Mouse (Mus musculus): ENCODE results near the gene Fbp2. TPM values are rescaled to one million over a fixed set of nuclear protein-coding genes. Genes with fewer than 3 reads are reported as not detected.
"Not testable (repeated sequence)": the region's sequence is repeated elsewhere in the genome, so short reads cannot be mapped to it uniquely, and the experiment has no call there.

Fbp2 gene
- total RNA-seq, 2 experiments from 2014 or later, result 0.79 TPM; not detected in 1

DNA sequence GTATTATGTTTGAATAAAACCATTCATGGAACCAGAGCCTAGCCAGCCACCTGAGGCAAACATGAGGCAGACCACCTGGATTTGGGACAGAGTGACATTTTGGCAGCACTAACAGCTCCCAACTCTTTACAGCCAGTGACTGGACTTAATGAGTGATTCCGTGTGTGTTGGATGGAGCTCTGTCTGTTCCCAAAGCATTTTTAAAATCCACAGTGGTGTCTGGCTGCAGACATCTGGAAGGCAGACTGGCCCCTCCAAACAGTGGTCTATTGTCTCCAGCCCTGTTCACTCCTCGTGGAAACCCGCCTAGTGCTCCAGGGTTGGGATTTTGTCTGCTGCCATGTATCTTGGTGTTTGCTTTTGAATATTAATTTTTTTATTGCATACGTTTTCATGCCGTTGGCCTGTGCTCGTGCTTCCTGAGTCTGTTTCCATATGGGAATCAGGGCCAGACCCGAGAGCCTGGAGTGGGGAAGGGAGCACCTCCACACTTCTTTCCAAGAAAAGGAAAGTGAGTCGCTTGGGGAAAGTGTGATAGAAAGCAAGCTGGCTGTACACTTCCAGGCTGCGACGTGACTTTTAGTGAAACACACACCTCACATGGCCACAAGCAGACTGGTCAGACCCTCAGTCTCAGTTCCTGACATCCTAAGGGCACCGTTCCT lies 7.6 kb upstream of the Fbp2 start:
- no peak for DNase-seq
- intact Hi-C loops (cut with DNase I), result no loop called here

DNA sequence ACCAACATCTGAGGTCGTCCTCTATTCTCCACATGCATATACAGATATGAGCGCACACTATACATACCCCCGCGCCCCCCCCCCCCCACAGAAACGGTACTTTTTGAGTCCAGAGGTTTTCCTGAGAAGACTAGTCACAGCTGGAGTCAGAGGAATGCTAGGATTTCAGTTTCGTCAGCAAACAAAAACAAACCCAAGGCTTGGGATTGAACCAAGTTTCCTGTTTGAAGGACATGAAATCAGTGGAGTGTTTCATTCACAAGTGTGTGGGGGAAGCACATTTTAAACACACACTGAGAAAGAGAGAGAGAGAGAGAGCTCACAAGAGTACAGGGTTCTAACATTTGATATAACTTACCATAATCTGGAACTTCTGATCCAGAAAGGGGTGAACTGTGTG lies 5.5 kb upstream of the Fbp2 start:
- DNase-seq, result no peak
- intact Hi-C loops (cut with DNase I), result no loop called here

DNA sequence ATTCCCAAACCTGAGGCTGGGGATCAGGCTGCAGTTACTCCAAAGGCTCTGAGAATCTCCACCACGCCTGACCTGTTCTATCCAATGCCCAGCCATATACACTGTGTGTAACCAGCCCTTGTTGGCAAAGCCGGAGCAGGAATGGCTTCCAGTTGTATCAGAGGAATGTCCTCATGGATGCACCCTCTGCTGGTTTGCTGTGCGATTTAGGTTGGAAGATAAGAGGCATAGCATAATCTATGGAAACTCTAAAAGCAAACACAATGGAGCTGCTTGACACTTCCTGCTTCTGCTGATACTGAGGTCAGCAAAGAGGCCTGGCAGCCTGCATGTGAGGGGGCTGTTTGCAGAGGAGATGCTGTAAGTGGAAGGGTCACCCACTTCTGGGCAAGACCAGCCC lies 4.7 kb upstream of the Fbp2 start:
- no peak for DNase-seq
- intact Hi-C loops (cut with DNase I), result no loop called here

DNA sequence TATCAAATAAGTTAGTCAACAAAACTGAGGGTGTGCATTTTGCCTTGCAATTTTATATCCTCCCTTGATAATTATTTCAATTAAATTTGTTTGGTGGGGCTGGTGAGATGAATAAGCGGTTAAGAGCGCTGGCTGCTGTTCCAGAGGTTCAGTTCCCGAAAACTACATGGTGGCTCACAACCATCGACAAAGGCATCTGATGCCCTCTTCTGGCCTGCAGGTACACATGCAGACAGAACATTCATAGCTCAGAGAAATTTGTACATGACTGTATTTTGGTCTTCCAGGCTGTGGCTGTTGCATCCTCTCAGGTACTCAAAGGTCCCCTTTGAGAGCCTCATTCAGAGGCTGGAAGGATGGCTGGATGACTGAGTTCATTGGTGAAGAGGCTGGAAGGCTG lies 1.8 kb upstream of the Fbp2 start:
- intact Hi-C loops (cut with DNase I), result no loop called here
- DNase-seq, result no peak

DNA sequence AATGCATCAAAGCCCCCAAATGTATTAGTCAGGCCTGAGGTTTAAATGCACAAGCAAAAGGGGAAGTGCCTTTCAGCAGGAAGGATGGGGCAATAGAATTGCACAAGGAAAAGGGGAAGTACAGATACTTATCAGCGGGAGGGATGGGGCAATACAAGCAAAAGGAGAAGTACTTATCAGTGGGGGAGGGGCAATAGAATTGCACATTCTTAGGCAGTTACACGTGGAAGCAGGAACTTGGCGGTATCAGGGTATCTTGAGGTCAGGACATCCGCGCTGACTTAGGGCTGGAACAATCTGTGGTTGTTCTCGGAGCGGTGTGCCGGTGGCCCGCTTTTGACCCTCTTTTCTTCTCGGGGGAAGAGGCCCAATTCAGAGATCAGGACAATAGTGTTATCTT lies 1.0 kb upstream of the Fbp2 start:
- intact Hi-C loops (cut with DNase I), result loop anchor here (10.0 kb wide), 2 partner anchors 234 to 394 kb away; partner anchors contain the start of genes 6720489N17Rik and Gm49359

DNA sequence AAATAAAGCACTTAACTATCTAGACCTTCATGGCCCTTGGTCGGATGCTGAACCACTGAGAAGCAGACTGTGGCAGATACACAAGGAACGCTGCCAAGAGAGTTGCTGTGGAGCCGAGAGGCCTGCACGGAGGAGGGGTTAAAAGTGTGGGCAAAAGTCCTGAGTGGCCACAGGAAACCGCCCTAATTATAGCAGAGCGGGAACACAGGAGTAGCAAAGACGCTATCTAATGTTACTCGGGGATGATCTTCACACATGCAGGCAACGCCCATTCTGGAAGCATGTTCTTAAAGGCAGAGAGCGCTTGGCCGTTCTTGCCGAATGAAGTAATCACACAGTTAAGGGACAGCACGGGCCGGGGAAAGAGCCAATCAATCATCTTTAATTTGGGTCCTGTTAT lies 1.4 kb downstream of the Fbp2 start:
- intact Hi-C loops (cut with DNase I), result loop anchor here (10.0 kb wide), 2 partner anchors 232 to 392 kb away; partner anchors contain the start of genes 6720489N17Rik and Gm49359
- DNase-seq, result no peak

More for the DNA sequence above, 1.0 kb upstream of the Fbp2 start:
- DNase-seq, result not testable (repeated sequence)

DNA sequence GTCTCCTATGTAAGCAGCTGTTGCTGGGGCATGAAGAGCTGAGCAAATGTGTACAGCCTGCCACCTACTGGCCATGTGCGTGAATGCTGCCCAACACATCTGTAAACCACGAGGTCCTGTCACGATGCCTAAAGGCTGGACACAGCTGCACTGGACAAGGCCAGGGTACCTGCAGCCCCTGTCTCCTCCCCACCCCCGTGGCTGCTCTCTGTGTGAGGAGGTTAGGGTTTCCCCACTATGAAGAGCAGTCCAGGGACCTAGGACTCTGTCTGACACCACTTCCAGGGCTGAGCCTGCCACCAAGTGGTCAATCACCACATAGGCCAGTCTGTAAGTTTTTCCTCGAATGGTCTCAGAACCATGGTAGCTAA lies 1.9 kb downstream of the Fbp2 start:
- intact Hi-C loops (cut with DNase I), result loop anchor here (10.0 kb wide), 2 partner anchors 231 to 391 kb away; partner anchors contain the start of genes 6720489N17Rik and Gm49359
- peak; percentile 75 for DNase-seq

DNA sequence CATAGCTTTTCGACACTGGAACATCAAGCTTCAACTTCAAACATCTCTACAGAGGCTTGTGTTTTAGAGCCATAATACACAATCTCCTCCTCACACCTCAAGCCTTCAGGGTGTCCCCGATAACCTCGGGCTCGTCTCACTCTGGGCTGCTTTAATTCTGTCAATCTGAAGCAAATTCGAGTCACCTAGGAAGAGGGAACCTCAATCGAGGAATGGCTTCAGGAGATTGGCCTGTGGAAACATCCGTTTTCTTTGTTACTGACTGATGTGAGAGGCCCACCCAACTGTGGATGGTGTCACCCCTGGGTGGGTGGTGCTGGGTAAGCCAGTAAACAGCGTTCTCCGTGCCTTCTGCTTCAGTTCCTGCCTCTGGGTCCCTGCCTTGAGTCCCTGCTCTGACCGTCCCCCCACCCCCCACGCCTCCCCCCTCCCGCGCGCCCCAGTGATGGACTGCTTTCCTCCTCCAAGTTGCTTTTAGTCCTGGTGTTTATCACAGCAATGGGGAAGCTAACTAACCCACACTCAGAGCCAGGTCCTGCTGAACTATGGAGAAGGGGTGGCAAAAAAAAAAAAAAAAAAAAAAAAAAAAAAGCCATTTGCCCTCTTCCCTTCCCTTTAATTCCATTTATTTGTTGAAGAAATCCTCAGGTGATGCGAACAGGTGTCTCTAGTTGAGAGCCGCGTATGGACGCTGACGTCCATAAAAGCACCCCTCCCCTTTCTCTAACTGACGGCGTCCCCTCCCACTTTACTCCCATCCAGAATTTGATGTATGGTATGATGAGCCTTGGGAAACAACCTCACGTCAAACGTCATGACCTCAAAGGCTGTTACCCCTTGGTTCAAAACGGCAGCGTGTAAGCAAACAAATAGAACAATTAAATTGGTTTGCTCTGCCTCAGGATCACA lies 2.6 kb downstream of the Fbp2 start:
- intact Hi-C loops (cut with DNase I), result loop anchor here (10.0 kb wide), 2 partner anchors 231 to 391 kb away; partner anchors contain the start of genes 6720489N17Rik and Gm49359
- no peak for DNase-seq

DNA sequence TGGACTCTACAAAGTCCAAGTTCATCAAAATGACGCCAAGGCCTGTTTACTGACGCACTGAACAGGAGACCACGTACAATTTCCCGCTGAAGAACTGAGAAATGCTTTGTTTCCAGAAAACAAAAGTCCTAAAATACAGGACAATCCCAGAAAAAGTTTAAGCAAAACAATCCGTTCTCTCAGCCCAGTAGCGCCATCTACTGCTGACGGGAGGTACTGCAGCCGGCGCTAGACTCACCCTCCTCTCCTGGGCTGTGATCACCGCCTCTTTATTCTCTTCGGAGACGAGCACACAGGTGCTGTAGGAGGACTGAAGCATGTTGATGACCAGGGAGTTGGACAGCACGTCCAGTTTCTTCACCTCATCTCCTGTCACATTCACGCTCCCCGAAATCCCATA lies 3.6 kb downstream of the Fbp2 start:
- intact Hi-C loops (cut with DNase I), result loop anchor here (10.0 kb wide), 2 partner anchors 230 to 390 kb away; partner anchors contain the start of genes 6720489N17Rik and Gm49359

DNA sequence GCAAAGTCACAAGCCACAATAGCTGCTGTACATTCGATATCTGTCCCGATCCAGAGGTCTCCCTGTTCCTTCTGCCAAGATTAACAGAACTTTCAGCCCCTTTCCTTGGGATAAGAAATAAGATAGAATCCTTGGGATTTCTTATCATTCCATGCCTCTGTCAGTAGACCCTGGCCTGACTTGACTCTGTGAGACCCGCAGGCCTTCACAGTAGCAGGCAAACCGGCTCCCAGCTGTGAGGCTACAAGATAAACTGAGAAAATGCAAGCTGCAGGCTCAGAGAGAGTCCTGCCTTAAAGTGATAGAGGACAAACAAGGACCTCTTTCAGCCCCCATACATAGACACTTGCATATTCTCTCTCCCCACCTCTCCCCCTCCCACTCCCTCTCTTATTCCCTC lies 24.9 kb downstream of the Fbp2 start:
- intact Hi-C loops (cut with DNase I), result no loop called here
- DNase-seq, result no peak

More for the DNA sequence above, 3.6 kb downstream of the Fbp2 start:
- DNase-seq, result peak; percentile 69

DNA sequence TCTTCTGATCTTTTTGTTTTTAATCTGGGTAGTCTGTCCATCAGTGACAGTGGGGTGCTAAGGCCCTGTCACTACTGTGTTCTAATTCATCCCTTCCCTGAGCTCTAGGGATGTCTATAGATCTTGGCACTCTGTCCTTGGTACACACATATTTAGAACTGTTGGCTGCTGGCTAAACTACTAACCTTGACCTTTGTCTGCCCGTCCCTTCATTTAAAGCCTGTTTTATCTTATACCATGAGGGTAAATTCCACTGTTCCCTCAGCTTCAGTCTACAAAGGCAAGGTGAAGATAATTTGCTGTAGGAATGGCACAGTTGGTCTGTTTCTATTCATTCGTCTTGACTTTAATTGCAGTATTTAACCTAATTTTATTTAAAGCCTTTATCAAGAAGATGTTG lies 26.0 kb downstream of the Fbp2 start:
- intact Hi-C loops (cut with DNase I), result no loop called here
- no peak for DNase-seq

DNA sequence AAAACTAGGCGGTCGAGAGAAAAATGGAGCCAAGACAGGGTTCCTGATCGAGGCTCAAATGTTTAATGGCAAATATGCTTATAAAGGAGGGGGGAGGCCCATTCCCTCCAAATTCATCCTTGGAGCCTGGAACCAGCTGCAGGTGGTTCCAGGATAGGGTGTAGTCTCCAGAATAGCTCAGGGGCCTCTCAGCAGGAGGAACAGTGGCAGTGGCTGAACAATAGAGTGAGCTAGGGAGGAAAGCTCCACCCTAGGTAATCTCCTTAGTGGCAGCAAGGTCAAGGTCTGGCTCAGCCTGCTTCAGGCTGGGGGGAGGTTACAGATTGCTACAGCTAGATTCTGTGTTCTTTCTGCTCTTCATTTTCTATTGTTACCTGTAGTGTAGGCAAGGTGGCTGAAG lies 42.5 kb downstream of the Fbp2 start:
- DNase-seq; intact Hi-C loops (cut with DNase I): not testable (repeated sequence)

DNA sequence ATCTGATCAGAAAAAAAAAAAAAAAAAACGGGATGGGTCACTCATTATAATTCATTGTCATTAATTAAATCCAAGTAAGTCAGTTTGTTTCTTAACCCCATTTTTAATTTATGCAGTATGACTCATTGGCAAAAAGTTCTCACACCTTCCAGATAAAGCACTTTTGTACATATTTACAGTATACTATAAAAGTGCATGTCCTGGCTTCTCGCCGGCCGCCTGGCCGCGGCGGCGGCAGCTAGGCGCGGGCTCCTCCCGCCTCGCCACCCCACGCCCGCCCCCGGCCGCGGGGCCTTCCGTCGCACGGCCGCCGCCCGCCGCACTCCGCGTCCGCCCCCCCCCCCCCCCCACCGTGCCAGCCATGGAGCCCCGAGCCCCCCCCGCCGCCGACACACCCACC lies 45.5 kb downstream of the Fbp2 start:
- intact Hi-C loops (cut with DNase I), result no loop called here

DNA sequence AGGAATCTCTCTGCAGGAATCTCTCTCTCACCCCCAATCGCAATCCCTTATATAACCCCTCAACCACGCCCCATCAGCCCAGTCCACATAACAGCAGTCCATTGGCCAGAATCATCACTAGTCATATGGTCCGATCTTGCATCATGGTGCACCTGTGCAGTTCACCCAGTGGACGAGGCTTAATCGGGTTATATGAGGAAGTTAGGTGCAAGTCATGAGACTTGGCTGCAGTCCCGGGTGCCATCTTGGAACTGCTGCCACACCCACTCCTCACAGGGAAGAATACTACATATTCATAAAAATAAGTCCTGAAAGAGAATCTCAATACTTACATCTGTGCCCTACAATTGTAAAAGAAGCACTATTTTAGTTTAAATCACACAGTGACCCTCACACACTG lies 50.2 kb downstream of the Fbp2 start:
- DNase-seq; intact Hi-C loops (cut with DNase I): not testable (repeated sequence)

More for the DNA sequence above, 45.5 kb downstream of the Fbp2 start:
- DNase-seq, result no peak

Other genes with a start within 250 kb of the Fbp2 start
- 1 to 10 TPM; 4.0 to 4.4 TPM for gene 6720489N17Rik, start 234.2 kb downstream of the Fbp2 start, total RNA-seq (2021)
- gene Platr25, start 97.7 kb downstream of the Fbp2 start, total RNA-seq (2021), result 10 to 100 TPM; 15.2 to 20.5 TPM
- 1 to 10 TPM; 6.7 to 9.7 TPM for gene Gm5141, start 72.6 kb downstream of the Fbp2 start, total RNA-seq (2021)
- under 1 TPM; 0.46 to 0.92 TPM for gene Fbp1, start 29.9 kb upstream of the Fbp2 start, total RNA-seq (2021)
- gene 2010111I01Rik, start 106.5 kb upstream of the Fbp2 start, total RNA-seq (2021), result 10 to 100 TPM; 42.3 to 51.9 TPM

All from left cerebral cortex, postnatal 4 days (tissue).